8 mouse cellular contexts compared by ENCODE assay signal in genomic region chr13:60744078-60744460, GRCm38 (mm10). TPM values are rescaled to one million over a fixed set of nuclear protein-coding genes. Genes with fewer than 3 reads are reported as not detected.
DNase-seq lines count a peak whose midpoint lies in the region; ATAC-seq and TF ChIP-seq lines count a peak whose summit lies in the region.

No protein-coding gene starts in this region.

- H3K4me3 ChIP-seq in hindbrain, embryonic 11.5 days (ENCODE audit: low read depth, low read length): no peak overlapping the region

- in situ Hi-C loops in Patski (cut with MboI; ENCODE audit: low pct_unique_long_range_greater_than_20kb): loop anchor here (25.0 kb wide), 1 partner anchor 557 kb away; the partner anchor contains the start of gene Gas1

- no peak overlapping the region for H3K27ac ChIP-seq in hindbrain, embryonic 11.5 days (ENCODE audit: low read depth, low read length)

- POLR2A ChIA-PET in Patski (lab: Charles Lee): interaction anchor here (1.2 kb wide), 1 partner anchor 267 kb away, joined by 3 read pairs; no protein-coding TSS in a partner anchor

- peak; percentile 90 for TF ChIP-seq CTCF in Patski (IDR thresholded peaks at IDR 0.05)

- no peaks in the 10 kb centered on the region for H3K27me3 ChIP-seq in Patski
- no peaks in the 10 kb centered on the region for H3K27me3 ChIP-seq in hindbrain, embryonic 11.5 days (ENCODE audit: control insufficient read depth, insufficient read depth, low read length)

- WGBS in hindbrain, embryonic 11.5 days: 40% methylated on average over 7 of the region's 7 CpGs

- H3K36me3 ChIP-seq in hindbrain, embryonic 11.5 days (ENCODE audit: control insufficient read depth, insufficient read depth, low read length): peaks cover 4% of the 10 kb centered on the region; the same call in 1 of the 2 replicates

- no peaks in the 10 kb centered on the region for H3K4me1 ChIP-seq in hindbrain, embryonic 11.5 days (replicated peaks; ENCODE audit: control insufficient read depth, insufficient read depth, low read length)

- no peak for DNase-seq in Patski (ENCODE audit: low read depth, low spot score)
- peak; percentile 95 to 97 for DNase-seq in cerebellum, postnatal 10 days
- DNase-seq in frontal cortex, postnatal 14 days (ENCODE audit: low spot score in 2 of 2): peak; percentile 69 to 85
- DNase-seq in hindbrain, embryonic 11.5 days (ENCODE audit: low spot score): peak; percentile 90
- DNase-seq in layer of hippocampus, postnatal 10 days (ENCODE audit: low spot score in 2 of 2): peak; percentile 93 to 94
- peak; percentile 92 for DNase-seq in lung, postnatal 10 days
- peak; percentile 91 for DNase-seq in ovary, postnatal 14 days (ENCODE audit: low spot score)
- DNase-seq in thymus, postnatal 14 days: peak; percentile 87

- CTCF ChIA-PET in Patski (lab: Charles Lee): interaction anchor here (0.9 to 6.7 kb wide), 5 partner anchors 40 to 264 kb away, joined by 3 to 111 read pairs (median 3); partner anchors contain the start of gene Dapk1

- H3K9me3 ChIP-seq in hindbrain, embryonic 11.5 days (ENCODE audit: control insufficient read depth, low read length): no peaks in the 10 kb centered on the region

- H3K9ac ChIP-seq in hindbrain, embryonic 11.5 days (ENCODE audit: low read depth, low read length): no peak overlapping the region

- no peak overlapping the region for H3K4me2 ChIP-seq in hindbrain, embryonic 11.5 days (replicated peaks; ENCODE audit: low read depth, low read length)

- peak; percentile 88 for ATAC-seq in Patski
- ATAC-seq in hindbrain, embryonic 11.5 days (ENCODE audit: low FRiP score): peak; percentile 73

RNA-seq across cellular contexts. Expression of gene BC051665, which starts 42.1 kb away (rescaled TPM):
- not detected for polyA plus RNA-seq in Patski (2021)
- not detected in 2 replicates for polyA plus RNA-seq in hindbrain, embryonic 11.5 days (2014; fragmentation: Nextera tagmentation; extraction: Ambion mirVana)
- total RNA-seq in layer of hippocampus, postnatal 10 days (2021): not detected

RNA-seq across cellular contexts. Expression of gene Ctsll3, which starts 58.6 kb away (rescaled TPM):
- not detected for polyA plus RNA-seq in Patski (2021)
- polyA plus RNA-seq in hindbrain, embryonic 11.5 days (2014; fragmentation: Nextera tagmentation; extraction: Ambion mirVana): not detected in 2 replicates
- not detected for total RNA-seq in layer of hippocampus, postnatal 10 days (2021)
